Mouse (Mus musculus): Measurements from ENCODE around the gene Clk1.
"Not testable (repeated sequence)": the region's sequence is repeated elsewhere in the genome, so short reads cannot be mapped to it uniquely, and the experiment has no call there.

Gene Clk1

GRCm38 (mm10) chr1:58407321-58407720 is 16.5 kb downstream of the Clk1 start:
- DNase-seq (ENCODE audit: low read depth, low spot score) = no peak

GRCm38 (mm10) chr1:58403745-58404144 is 20.1 kb downstream of the Clk1 start:
- no peak for DNase-seq (ENCODE audit: low read depth, low spot score)

GRCm38 (mm10) chr1:58401396-58401795 is 22.5 kb downstream of the Clk1 start:
- no peak for DNase-seq (ENCODE audit: low read depth, low spot score)

- no peak for DNase-seq (ENCODE audit: low read depth, low spot score)
Observed at GRCm38 (mm10) chr1:58397731-58398130, 26.1 kb downstream of the Clk1 start.

- DNase-seq (ENCODE audit: low read depth, low spot score) = no peak
Observed at GRCm38 (mm10) chr1:58396179-58396578, 27.7 kb downstream of the Clk1 start.

- DNase-seq (ENCODE audit: low read depth, low spot score) = no peak
Observed at GRCm38 (mm10) chr1:58395341-58395740, 28.5 kb downstream of the Clk1 start.

- no peak for DNase-seq (ENCODE audit: low read depth, low spot score)
Observed at GRCm38 (mm10) chr1:58393284-58394195, 30.3 kb downstream of the Clk1 start.

- peak; percentile 81 for DNase-seq (ENCODE audit: low read depth, low spot score)
Observed at GRCm38 (mm10) chr1:58392652-58393283, 31.1 kb downstream of the Clk1 start, which contains the start of gene Bzw1. Gene Bzw1, plus strand, starts transcription at chr1:58392898.

- no peak for DNase-seq (ENCODE audit: low read depth, low spot score)
Observed at GRCm38 (mm10) chr1:58392268-58392651, 31.6 kb downstream of the Clk1 start.

GRCm38 (mm10) chr1:58391421-58392267 is 32.2 kb downstream of the Clk1 start:
- DNase-seq (ENCODE audit: low read depth, low spot score) = no peak

GRCm38 (mm10) chr1:58382586-58383281 is 41.1 kb downstream of the Clk1 start:
- DNase-seq (ENCODE audit: low read depth, low spot score) = no peak

- no peak for DNase-seq (ENCODE audit: low read depth, low spot score)
Observed at GRCm38 (mm10) chr1:58375574-58376147, 48.2 kb downstream of the Clk1 start.

- DNase-seq (ENCODE audit: low read depth, low spot score) = not testable (repeated sequence)
Observed at GRCm38 (mm10) chr1:58374266-58374665, 49.6 kb downstream of the Clk1 start.

GRCm38 (mm10) chr1:58369716-58370115 is 54.1 kb downstream of the Clk1 start:
- DNase-seq (ENCODE audit: low read depth, low spot score) = no peak

GRCm38 (mm10) chr1:58366737-58367471 is 57.0 kb downstream of the Clk1 start:
- DNase-seq (ENCODE audit: low read depth, low spot score) = no peak

GRCm38 (mm10) chr1:58365829-58366228 is 58.0 kb downstream of the Clk1 start:
- no peak for DNase-seq (ENCODE audit: low read depth, low spot score)

GRCm38 (mm10) chr1:58364551-58364950 is 59.3 kb downstream of the Clk1 start:
- no peak for DNase-seq (ENCODE audit: low read depth, low spot score)

- DNase-seq (ENCODE audit: low read depth, low spot score) = no peak
Observed at GRCm38 (mm10) chr1:58362296-58362695, 61.6 kb downstream of the Clk1 start.

Data from WW6 (cell line).